Mouse (Mus musculus): Measurements from ENCODE around the gene Rnf216.

The Rnf216 gene

DNA sequence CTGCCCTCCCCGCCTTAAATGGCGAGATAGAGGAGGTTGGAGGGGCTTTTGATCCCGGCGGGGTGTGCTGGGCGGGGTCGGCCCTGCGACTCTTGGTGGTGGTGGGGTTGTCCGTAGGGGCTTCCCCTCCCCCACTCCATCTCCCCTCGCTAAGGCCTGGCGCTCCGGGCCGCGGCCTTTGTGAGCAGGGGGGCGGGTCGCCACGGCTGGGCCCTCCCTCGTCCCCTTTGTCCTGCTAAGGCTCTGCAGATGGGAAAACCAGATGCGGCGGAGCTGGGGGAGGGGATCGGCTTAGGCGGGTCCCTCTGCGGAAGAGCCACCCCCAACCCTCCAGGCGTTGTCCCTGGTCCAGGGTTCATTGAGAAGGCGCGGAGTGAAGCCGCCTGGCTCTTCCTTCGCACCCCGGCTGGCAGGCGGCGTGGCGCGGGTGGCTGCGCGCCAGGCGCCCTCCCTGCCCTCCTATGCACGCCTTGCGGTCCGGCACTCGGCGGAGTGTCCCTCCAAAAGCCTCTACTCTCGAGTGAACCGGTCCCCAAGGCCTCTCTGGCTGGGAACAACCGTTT lies 150.8 kb downstream of the Rnf216 start:
- no peak for DNase-seq (ENCODE audit: low read depth in 2 of 2, low spot score in 2 of 2)

DNA sequence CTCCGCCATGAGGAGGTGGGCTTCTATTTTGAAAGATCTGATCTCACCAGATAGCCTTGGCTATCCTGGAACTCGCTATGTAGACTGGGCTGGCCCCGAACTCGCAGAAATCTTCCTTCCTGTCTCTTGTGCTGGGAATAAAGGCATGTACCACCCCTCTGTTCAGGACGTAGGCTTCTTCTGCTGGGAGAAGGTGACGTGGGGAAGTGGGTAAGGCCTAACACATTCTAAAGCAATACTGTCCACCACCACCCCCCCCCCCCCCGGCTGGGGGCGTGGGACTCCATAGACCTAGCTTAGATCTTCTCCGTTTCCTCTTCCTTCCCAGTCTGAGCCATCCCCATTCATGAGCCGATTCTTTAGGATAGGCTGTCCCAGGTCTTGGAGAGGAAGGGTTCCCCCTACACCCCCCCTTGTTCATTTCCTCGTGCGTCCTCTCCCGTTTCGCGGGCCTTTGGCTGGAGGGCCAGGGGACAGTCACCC lies 151.4 kb downstream of the Rnf216 start:
- no peak for DNase-seq (ENCODE audit: low read depth in 2 of 2, low spot score in 2 of 2)

- no peak for DNase-seq (ENCODE audit: low read depth in 2 of 2, low spot score in 2 of 2)
Observed at GRCm38 (mm10) chr5:142960775-142961271, 152.0 kb downstream of the Rnf216 start.

DNA sequence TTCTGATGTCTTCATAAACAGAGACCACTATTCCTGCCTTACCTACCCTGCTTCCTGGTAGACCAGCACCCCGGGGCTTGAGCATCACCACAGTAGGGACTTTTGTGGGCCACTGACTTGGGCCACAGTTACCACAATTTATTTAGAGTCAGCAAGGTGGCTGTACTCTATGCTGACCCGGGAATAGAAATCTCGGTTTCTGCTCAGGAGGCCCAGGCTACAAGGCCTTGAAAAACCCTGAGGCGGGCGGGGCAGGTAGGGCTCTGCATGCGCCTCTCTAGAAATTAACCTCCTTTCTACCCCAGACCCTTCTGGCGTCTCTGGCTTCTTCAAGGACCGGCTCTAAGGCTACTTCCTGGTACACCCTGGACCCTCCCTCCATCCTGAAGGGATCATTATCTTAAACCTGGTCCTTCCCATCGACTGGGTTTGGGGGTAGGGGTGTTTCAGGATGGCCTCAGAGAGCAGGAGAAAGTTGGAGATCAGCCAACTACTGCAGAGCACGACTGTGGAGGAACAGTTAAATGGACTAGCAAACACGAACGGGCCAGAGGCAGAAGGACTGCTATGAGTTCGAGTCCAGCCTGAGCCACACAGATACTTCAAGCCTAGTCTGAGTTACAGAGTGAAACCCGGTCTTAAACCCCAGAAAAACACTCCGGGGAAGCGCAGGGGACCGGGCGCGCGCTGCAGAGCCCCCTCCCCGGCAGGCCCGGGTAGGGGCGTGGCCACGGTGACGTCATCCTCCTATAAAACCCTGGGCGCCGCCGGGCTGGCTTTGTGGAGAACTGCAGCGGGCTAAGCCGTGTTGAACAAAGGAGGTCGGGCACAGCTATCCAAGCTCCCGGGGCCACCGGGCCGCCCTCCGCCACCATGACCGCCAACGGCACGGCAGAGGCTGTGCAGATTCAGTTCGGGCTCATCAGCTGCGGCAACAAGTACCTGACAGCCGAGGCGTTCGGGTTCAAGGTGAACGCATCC lies 152.9 kb downstream of the Rnf216 start, which contains the start of gene Fscn1:
TSS of gene Fscn1 (plus strand) at position 768 of the 981 bp plus-strand sequence.
- DNase-seq (ENCODE audit: low read depth in 2 of 2, low spot score in 2 of 2): no peak

DNA sequence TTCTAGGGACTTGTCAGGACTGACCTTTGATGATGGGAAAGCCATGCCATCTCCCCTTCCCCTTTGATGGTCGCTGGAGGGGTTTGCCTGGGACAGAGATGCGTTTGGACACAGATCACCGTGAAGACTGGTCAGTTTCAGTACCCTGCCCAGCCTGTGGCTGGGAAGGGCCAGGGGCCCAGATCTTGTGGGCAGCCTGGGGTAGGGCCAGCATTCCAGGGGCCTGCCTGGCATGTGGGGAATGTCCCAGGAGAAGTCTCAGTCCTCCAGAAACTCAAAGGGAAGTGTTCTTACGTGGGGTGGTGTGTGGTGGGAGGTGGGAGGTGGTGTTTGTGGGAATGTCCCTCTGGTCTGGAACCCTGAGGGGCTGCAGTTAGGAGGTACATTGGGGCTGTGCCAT lies 153.6 kb downstream of the Rnf216 start:
- DNase-seq (ENCODE audit: low read depth in 2 of 2, low spot score in 2 of 2): no peak

GRCm38 (mm10) chr5:142958464-142958863 lies 154.3 kb downstream of the Rnf216 start:
- DNase-seq (ENCODE audit: low read depth in 2 of 2, low spot score in 2 of 2): no peak

DNA sequence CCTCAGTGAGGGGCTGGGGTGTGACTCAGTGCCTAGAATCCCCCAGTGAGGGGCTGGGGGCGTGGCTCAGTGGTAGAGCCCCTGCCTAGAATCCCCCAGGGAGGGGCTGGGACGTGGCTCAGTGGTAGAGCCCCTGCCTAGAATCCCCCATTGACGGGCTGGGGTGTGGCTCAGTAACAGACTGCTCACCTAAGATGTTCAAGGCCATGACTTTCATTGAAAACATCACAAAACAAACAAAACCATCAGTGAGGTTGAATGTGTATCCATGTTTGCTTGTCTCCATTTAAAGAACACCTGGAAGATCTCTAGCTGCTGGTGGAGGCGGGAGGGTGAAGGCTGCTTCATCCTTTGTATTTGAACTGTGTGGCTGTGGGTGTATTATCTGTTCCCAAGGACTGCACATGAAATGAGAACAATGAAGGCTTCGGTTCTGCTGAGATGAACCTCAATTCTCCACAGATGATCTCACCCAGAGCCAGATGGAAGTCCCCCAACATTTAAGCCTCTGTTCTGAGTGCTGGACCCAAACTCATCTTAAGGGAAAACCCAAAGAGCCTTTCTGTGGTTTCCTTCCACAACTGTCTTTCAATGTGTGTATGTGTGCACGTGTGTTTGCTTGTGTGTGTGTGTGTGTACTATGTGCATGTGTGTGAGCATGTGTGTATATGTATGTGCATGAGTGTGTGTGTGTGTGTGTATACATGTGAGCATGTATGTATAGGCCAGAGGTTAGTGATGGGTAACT lies 155.7 kb downstream of the Rnf216 start:
- DNase-seq (ENCODE audit: low read depth in 2 of 2, low spot score in 2 of 2): no peak

DNA sequence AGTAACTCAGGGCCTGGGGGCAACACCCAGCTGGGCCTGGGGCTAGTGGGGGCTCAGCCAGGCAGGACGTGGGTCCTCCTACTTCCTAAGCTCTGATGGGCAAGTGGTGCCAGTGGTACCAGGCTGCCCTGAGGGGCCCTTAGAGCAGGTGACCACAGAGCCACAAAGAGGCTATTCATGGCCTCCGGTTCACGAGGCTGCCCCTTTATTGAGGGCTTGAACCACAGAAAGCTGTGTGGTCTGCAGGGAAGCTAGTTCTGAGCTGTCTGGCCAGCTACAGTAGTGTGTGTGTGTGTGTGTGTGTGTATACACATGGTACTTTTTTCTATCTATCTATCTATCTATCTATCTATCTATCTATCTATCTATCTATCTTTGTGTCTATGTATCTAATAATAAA lies 159.2 kb downstream of the Rnf216 start:
- no peak for DNase-seq (ENCODE audit: low read depth in 2 of 2, low spot score in 2 of 2)

- DNase-seq (ENCODE audit: low read depth in 2 of 2, low spot score in 2 of 2): no peak
Observed at GRCm38 (mm10) chr5:142950405-142950804, 162.4 kb downstream of the Rnf216 start.

GRCm38 (mm10) chr5:142949580-142949979 lies 163.2 kb downstream of the Rnf216 start:
- DNase-seq (ENCODE audit: low read depth in 2 of 2, low spot score in 2 of 2): no peak

DNA sequence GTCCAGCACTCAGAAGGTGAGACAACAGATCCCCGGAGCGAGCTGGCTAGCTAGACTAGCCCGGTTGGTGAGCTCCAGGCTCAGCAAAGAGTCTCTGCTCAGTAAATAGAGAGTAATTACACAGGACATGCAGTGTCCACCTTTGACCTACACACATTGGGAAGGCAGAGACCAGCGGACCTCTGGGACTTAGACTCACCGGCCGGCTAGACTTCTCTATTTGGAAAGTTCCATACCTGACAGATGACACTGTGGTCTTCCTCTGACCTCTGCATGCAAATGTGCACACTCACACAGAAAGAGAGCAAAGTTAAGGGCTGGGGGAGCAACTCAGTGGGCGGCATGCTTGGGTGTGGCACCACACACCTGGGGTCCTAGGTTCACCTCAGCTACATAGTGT lies 165.3 kb downstream of the Rnf216 start:
- no peak for DNase-seq (ENCODE audit: low read depth in 2 of 2, low spot score in 2 of 2)

- DNase-seq (ENCODE audit: low read depth in 2 of 2, low spot score in 2 of 2): no peak
Observed at GRCm38 (mm10) chr5:142944979-142945682, 167.7 kb downstream of the Rnf216 start.
